Mouse (Mus musculus) liver (tissue): ENCODE data around the gene Clcnka.
A peak's percentile ranks its signal among the peaks of the same experiment; 100 is the strongest.

Source experiments
- DNase-seq: peaks from one replicate; pipeline ENCODE4 v3.0.0-alpha.2; 2020; ENCODE audit warnings: mixed read lengths

Clcnka gene

DNA sequence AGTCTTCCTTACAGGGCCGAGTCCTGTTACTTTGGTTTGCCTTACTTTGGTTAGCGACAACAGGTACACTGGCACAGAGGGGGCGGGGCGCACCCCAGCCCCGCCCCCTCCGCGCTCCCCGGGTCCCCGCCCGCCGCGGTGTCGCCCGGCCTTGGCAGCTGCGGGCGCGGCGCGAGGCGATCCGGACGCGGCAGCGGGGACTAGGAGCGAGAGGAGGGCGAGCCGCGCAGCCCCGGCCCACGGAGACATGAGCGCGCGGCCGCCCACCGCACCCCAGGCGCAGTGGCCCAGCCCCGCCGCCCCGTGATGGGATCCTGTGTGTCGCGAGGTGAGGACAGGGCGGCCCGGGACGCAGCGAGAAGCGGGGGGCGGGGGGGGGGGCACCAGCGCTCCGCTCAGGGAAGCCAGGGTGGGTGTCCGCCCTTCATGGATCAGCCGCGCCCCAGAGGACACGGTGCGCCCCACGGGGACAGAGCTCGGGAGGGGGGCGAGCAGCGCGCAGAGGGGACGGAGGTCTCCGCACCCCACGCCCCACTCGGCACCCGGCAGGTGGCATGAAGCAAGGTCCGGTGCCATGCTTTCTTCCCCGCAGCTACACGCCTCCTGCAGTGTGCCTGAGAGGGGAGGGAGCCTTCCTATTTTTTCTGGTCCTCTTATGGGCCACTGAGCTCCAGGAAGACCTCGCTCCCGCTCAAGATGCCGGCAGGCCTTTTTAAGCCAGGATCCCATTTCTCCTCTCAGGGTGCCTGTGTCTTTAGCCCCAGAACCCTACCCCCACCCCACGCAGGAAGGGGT is 30.3 kb downstream of the Clcnka start, which contains the start of gene Fam131c:
TSS of gene Fam131c (plus strand) at position 224 of the 795 bp plus-strand sequence.
- peak; percentile 24 for DNase-seq

DNA sequence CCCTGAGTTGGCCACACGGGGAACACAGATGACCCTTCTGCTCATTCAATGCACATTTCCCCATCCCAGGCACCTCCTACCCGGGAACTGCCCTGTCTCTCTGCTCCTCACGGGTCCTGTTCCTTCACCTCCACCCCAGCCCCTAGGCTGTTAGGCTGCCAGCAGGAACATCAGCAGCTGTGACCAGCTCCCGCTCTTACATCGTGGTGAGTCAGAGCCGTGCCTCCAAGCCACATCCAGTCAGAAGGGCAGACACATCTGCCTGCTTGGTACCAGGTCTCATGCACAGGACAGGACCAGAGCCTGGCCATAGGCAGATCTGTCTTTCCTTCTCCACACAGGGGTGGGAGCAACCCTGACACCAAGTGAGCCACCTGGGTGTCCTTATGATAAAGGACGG is 32.6 kb downstream of the Clcnka start:
- no peak for DNase-seq

DNA sequence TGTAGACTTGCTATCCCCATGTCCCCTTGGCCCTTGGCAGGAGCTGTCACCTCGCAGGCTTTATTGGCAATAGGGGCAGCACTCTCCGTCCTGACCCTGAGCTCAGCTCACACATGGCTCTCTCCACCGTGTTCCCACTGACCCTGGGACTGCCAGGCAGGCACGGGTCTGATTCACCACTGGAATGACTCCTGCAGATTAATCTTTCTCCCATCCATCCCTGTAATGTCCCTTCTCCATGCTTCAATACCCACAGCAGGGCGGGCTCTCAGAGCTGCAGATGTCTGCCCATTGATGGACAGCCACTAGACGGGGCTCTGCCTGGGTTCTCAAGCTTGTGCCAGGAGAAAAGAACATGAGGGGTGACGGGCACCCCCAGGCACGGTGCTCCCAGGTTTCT is 33.4 kb downstream of the Clcnka start:
- DNase-seq = no peak

DNA sequence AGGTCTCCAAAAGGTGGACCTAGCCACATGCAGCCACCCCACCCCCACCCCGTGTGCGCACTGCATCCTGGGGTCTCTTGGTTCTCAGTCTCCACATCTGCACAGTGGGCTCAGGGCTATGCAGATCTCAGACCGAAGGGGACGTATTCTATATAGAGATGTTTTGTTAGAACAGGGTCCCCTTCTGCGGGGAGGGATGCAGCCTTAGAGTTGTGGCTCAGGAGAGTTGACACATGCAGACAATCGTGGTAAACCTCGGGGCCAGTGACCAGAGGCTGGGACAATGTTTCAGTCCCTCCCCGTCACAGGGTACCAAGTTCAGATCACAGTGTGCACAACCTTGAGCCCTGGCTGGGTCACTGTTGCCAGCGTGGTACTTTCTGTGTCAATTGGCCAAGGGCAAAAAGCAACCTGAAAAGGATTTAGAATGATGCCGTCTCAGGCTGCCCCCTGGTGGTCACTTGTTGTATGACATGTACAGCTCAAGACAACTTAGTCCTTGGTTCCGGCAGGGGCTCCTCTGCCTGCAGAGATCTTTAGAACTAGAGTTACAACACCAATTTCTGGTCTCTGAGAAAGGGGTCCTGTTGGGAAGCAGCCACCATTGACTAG is 35.5 kb downstream of the Clcnka start:
- DNase-seq = peak; percentile 78

DNA sequence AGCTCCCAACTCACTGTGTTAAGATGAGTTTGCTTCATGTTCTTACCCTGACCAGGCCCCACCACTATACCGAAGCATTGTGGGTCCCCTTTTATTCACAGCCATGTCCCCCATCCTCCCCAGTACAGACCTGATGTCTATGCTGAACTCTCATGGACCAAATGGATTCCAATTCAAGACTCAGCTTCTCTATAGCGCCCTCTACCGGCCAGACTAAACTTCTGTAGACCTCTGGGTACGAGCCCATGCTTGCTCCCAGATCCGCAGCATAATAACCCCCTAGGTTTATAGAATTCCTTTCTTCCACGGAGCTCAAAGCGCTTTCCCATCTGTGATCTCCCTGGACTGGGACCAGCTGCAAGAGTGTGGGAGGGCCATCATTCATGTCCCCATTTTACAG is 37.7 kb downstream of the Clcnka start:
- peak; percentile 61 for DNase-seq

DNA sequence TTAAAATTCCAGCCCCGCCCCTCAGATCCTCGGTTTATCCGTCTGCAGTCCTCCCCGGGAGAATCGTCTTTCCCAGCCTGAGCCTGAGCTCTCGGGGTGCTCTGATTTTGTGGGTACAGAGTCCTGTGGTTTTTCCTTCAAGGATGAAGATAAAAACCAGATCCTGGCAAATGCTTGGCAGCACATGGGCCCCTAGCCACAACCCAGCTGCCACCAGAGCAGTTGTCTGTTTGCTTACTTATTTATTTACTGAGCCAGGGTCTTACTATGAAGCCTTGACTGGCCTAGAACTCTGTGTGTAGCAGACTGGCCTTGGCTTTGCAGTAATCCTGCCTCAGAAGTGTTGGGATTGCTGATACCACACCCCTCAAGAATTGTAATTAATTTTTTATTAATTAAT is 39.3 kb downstream of the Clcnka start:
- DNase-seq = no peak

DNA sequence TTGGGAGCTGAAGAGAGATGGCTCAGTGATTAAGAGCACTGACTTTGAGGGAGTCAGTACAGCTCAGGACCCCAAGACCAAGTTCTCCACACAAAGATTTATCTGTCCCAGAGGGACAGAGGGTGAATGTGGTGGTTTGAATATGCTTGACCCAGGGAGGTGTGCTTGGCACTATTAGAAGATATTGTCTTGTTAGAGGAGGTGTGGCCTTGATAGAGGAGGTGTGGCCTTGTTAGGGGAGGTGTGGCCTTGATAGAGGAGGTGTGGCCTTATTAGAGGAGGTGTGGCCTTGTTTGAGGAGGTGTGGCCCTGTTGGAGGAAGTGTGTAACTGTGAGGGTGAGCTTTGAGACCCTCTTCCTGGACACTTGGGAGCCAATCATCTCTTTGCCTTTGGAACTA is 40.7 kb downstream of the Clcnka start:
- no peak for DNase-seq

DNA sequence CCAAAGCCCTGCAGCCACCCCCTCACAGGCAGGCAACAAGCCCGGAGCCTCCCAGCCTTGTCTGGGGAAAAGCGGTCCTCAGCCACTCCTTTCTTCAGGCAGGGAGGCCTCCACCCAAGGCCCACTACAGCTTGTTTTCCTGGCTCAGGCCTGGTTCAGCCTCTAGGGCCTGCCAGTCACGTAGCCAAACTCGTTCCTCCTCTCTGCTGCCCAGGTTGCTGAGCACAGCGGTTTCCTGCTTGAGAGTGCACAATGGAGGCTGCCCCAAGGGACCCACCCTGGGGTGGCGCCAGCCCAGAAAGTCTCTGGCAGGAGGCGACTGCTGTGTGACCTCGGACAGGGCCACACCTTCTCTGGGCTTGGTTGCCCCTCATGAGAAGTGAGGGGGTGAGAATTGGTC is 44.7 kb downstream of the Clcnka start:
- no peak for DNase-seq

DNA sequence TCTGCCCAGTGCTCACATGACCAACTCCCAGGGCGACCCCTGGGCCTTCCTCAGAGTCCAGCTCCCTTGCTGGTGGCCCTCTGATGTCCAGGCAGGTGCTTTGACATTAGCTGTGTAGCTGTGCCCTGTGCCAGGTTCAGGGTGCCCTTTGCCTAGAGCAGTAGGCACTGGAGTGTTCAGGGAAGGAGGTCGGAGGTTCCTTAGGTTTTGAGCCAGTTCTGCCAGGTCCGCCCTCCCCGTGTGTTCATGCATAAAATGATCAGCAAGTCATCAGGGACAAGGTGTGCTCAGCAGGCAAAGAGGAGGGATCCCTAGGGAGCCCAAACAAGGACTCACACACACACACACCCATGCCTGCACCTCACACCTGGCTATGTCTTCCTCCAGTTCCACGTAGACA is 45.5 kb downstream of the Clcnka start:
- no peak for DNase-seq

DNA sequence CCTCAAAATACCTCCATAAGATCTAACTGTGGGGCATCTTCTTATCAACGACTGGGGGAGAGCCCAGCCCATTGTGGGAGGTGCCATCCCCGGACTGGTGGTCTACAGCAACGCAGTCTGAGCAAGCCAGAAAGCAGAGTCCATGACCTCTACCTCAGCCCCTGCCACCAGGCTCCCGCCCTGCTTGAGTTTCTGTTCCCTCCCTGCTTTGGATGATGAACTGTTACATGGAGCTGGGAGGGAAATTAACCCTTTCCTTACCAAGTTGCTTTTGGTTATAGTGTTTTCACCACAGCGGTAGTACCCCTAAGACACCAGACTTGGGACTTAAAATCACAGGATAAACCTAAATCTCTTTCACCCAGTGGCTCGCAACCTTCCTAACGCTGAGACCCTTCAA is 46.6 kb downstream of the Clcnka start:
- no peak for DNase-seq

DNA sequence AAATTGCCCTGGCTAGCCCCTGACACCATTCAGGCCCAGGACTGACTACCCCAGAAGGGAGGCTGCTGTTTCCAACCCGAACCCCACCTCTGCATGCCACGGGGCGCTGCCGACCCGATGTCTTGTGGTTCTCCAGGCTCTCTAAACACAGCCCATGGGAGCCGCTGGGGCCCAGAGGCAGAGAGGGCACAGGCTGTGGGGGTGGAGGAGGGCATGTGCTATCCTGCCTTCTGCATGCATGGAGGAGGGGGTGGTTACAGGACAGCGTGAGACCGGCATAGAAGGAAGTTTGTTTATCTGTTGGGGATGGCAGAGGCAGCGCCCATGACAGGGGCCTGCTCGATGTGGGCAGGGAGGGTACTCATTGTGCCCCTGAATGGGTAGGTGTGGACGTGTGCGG is 48.5 kb downstream of the Clcnka start:
- no peak for DNase-seq

DNA sequence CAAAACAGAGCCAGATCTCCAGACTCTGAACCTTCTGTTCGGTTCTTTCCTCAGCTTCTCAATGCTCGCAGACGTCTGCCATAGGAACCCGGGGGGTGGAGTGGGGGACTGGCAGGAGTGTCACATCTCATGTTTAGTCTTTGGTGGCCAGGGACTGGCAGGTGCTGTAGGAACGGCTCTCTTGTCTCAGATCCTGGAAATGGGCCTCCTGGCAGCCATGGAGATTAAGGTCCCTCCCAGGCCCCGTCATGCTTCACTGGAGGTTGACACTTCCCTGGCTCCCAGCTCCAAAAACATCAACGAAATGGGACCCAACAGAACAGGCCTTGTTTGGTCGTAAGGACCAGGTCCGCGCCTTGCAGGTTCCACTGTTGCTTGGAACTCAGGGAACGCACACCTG is 49.9 kb downstream of the Clcnka start:
- no peak for DNase-seq

DNA sequence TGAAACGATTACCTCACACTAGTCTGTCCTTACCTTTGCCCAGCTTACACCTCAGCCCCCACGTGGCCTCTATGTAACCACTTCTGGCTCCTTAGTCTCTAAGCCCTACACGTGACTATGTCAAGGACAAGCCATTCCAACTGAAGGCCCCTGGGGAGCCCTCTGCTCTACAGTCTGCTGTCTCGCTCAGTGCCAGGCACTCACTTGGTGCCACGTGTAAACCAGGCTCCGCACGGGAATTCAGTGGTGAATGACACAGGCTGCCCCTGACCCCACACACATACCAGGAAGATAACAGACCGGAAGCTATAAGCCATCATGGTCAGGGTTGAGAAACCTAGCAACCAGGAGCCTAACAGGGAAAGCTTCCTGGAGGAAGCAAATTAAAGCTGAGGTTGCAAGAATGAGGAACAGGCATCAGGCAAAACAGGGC is 51.1 kb downstream of the Clcnka start:
- DNase-seq = no peak

DNA sequence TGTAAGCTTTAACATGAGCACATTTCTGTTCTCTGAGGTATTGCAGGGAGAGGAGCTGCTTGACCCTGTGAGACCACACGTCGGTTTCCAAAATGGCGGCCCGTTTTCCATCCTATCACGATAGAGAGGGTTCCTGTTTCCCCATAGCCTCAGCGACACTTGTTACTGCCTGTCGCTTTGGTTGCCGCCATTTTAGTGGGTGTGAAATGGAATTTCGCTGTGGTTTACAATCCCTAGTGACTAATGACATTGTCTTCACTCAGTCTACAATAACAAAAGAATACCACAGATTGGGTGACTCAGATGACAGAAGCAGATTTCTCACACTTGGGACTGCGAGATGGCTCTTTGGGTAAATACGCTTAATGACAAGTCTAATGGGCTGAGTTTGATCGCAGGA is 53.3 kb downstream of the Clcnka start:
- no peak for DNase-seq

DNA sequence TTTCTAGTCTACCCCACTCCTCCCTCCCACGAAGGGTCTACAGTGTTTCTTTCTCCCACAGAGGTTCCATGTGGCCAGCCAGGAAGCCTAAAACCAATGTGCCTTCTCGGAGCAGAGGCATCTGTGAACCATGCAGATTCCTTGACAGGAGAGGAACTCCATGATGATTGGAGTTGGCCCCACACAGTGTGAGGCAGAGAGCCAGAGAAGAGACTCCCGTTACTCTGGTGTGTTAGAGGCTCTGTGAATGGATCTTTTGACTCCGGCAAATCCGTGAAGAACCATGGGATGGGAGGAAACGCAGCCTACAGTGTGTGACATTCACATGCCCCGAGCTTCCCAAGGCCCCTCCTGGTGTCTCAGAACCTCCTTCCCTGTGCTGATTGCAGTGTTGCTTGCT is 55.0 kb downstream of the Clcnka start:
- no peak for DNase-seq

DNA sequence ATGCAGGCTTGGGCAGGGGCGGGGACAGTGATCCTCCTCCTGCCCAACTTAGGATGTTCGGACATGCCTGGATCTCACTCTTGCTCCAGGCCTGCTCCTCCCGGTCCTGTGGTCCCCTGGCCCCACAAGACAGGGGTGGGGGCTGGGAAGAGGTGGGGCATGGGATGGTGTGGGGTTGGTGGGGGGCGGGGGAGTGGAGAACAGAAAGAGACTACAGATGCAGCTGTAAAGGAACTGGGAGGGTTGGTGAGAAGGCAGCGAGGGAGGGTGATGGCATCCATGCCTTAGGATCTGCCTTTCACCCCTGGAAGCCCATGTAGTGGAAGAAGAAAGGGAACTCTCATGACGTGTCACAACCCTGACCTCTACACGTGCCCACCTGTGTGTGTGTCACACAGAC is 57.0 kb downstream of the Clcnka start:
- no peak for DNase-seq

DNA sequence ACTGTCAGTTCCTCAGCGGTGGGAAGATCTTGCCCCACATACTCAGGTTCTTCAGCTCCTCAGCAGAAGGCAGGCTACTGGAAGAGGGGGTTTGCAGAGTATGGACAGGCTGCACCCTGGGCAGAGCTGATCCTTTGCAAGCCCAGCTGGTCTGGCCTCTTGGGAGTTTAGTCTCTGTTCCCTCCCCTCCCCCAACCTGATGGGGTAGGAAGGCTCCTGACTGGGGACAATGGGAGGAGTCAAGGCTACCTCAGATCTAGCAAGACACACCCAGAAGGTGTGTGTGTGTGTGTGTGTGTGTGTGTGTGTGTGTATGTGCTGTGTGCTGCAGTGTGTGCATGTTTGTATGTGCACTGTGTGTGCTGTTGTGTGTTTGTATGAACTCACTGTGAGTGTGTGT is 59.7 kb downstream of the Clcnka start:
- no peak for DNase-seq

DNA sequence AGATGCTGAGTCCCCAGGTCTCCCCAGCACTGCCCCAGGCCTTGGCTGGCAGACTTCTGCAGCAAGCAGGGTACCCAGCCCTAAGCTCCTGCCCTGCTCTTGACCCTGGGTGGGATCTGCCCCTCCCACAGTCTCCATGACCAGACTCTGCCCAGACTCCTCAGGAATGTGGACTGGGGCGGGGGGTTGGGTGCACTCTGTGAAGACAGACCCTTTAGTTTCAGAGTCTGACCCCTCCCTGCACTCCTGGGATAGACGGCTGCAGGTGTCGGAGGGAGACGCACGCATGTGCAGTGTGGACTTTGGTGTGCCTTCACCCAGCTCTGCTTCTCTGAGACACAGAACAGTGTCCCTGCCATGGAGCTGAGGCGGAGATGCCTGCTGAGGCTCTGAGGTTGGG is 60.5 kb downstream of the Clcnka start:
- DNase-seq = no peak

DNA sequence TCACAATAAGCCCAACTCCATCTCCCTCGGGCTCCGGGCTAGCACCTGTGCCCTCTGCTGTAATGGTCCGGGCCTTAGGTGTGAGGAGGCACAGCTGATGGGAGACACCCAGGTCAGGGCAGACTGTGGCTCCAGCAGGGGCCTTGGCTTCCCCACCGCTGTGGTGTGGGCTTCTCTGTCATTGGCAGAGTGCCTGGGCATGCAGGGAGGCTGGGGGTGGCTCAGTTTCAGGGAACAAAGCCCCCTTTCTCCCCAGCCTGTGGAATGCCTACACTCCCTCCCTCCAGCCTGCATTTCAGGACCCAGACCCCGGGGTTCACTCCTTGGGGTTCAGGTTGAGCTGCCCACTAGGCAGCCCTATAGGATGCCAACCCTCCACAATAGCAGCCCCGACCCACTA is 62.3 kb downstream of the Clcnka start:
- no peak for DNase-seq

DNA sequence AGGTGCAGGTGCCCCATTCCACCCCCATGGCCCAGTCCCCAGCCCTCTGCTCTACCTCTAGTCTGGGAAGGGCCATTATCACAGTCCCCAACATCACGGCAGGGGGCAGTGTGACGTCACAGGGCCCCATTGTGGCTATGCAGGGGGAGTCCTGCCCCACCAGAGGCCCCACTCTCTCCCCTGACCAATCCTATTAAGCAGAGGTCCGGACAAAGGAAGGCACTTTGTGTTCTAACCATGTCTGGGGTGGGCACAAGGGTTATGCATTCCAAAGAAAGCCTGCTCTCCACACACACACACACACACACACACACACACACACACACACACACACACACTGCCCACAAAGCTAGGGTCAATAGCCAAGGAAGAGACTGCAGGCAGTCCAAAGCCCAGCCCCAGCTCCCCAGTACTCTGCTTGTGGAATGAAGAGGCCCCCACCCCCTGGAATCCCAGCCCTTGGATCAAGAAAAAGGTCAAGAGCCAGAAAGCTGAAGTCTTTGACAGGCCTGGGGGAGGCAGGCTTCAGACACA is 63.2 kb downstream of the Clcnka start:
- DNase-seq = no peak

DNA sequence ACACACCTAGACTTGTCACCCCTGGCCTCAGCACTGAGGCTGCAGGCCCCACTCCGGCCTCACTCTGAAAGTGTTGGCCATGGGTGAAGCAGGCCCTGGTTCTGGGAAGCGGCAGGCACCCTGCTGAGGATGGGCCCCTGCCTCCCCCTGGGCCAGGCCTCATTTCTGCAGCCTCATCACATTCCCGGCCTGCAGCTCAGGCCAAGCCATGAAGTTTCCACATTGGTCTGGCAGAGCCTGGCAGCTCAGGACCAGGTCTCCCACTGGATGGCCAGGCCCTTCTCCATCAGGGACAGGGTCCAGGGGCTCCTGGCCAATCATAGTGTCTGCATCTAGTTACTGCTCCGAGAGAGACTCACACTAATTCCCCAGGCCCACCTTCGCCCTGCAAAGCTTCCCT is 63.8 kb downstream of the Clcnka start:
- DNase-seq = no peak
